Comparison of ENCODE assay signal across 8 mouse cellular contexts in genomic region chr19:59469035-59469949, GRCm38 (mm10). TPM values are rescaled to one million over a fixed set of nuclear protein-coding genes. Genes with fewer than 3 reads are reported as not detected.
DNase-seq lines count a peak whose midpoint lies in the region; ATAC-seq lines count a peak whose summit lies in the region.

No protein-coding gene starts in this region.

- peak overlapping the region; percentile 47 for H3K4me2 ChIP-seq in forebrain, embryonic 15.5 days (replicated peaks)
- peak overlapping the region; percentile 52 for H3K4me2 ChIP-seq in neural tube, embryonic 15.5 days

- peak; percentile 17 for DNase-seq in ovary, adult 18-20 months (ENCODE audit: low spot score)
- DNase-seq in ovary, postnatal 14 days (ENCODE audit: low spot score) = no peak
- peak; percentile 65 for DNase-seq in kidney, postnatal 14 days
- DNase-seq in left cerebral cortex, postnatal 36 days (ENCODE audit: low spot score in 2 of 2) = no peak
- DNase-seq in cerebellum, adult 8-10 months = no peak
- DNase-seq in right cerebral cortex, postnatal 25 days = no peak

- peak overlapping the region; percentile 84 for H3K27ac ChIP-seq in forebrain, embryonic 15.5 days (replicated peaks)
- no peak overlapping the region for H3K27ac ChIP-seq in neural tube, embryonic 15.5 days (replicated peaks)

- H3K9me3 ChIP-seq in forebrain, embryonic 15.5 days = no peaks in the 10 kb centered on the region
- no peaks in the 10 kb centered on the region for H3K9me3 ChIP-seq in neural tube, embryonic 15.5 days (replicated peaks)

- ATAC-seq in forebrain, embryonic 15.5 days (replicated peaks) = peak; percentile 11; the same call in 1 of the 2 replicates
- ATAC-seq in neural tube, embryonic 15.5 days (ENCODE audit: low FRiP score) = peak; percentile 45; the same call in 1 of the 2 replicates

- peak overlapping the region; percentile 33 for H3K9ac ChIP-seq in forebrain, embryonic 15.5 days (replicated peaks)
- no peak overlapping the region for H3K9ac ChIP-seq in neural tube, embryonic 15.5 days (replicated peaks)

- H3K4me1 ChIP-seq in forebrain, embryonic 15.5 days = peaks cover 56% of the 10 kb centered on the region
- peaks cover 20% of the 10 kb centered on the region for H3K4me1 ChIP-seq in neural tube, embryonic 15.5 days

- H3K27me3 ChIP-seq in forebrain, embryonic 15.5 days = peaks cover 40% of the 10 kb centered on the region
- H3K27me3 ChIP-seq in neural tube, embryonic 15.5 days (replicated peaks) = peaks cover 93% of the 10 kb centered on the region

- under 1% methylated on average over 35 of the region's 35 CpGs for WGBS in forebrain, embryonic 15.5 days
- 2% methylated on average over 35 of the region's 35 CpGs for WGBS in neural tube, embryonic 15.5 days

- H3K36me3 ChIP-seq in forebrain, embryonic 15.5 days = no peaks in the 10 kb centered on the region
- H3K36me3 ChIP-seq in neural tube, embryonic 15.5 days = no peaks in the 10 kb centered on the region

- intact Hi-C loops in left cerebral cortex, postnatal 36 days (cut with DNase I) = loop anchor here (10.0 kb wide), 1 partner anchor 356 kb away; no protein-coding TSS in a partner anchor

- H3K4me3 ChIP-seq in forebrain, embryonic 15.5 days = peak overlapping the region; percentile 32
- peak overlapping the region; percentile 29 for H3K4me3 ChIP-seq in neural tube, embryonic 15.5 days (replicated peaks)

RNA-seq across cellular contexts. Expression of gene Emx2, which starts 11.1 kb away (rescaled TPM):
- polyA plus RNA-seq in forebrain, embryonic 15.5 days (2015; fragmentation: Nextera tagmentation; extraction: Ambion mirVana) = 14.7 and 19.9 TPM in 2 replicates
- polyA plus RNA-seq in neural tube, embryonic 15.5 days (2015; fragmentation: Nextera tagmentation; extraction: Ambion mirVana) = 0.06 TPM in 1 of 2 replicates, not detected in the other
- 10 to 100 TPM; 12.5 to 21.3 TPM for total RNA-seq in left cerebral cortex, postnatal 36 days (2021)

Comparison
In these comparisons a context has a peak if more than half of its experiments do, and no peak if none do; other contexts are left out.
1. DNase-seq: peak in ovary, adult 18-20 months (single experiment) and kidney, postnatal 14 days (single experiment); none in ovary, postnatal 14 days (single experiment), left cerebral cortex, postnatal 36 days (0 of 2), cerebellum, adult 8-10 months (single experiment) and right cerebral cortex, postnatal 25 days (single experiment).
2. RNA of gene Emx2, which starts 11.1 kb away (polyA plus RNA-seq): 14.7 to 19.9 TPM in forebrain, embryonic 15.5 days; 0.06 TPM in neural tube, embryonic 15.5 days; every median in the first group is over 10 times any median in the second.